Comparison of ENCODE assay signal across 11 mouse cellular contexts in genomic region chr5:134473902-134474301, GRCm38 (mm10). TPM values are rescaled to one million over a fixed set of nuclear protein-coding genes. Genes with fewer than 3 reads are reported as not detected.
A peak's percentile ranks its signal among the peaks of the same experiment; 100 is the strongest.
DNase-seq lines count a peak whose midpoint lies in the region; ATAC-seq and TF ChIP-seq lines count a peak whose summit lies in the region.
"Had no signal": no experiment of that assay in that cellular context is flagged by ENCODE, and none has a peak within 500 bp of the region (broad histone marks: within the 10 kb centered on the region; RNA-seq: fewer than 3 reads in every experiment).

No protein-coding gene starts in this region.

- no peaks in the 10 kb centered on the region for H3K36me3 ChIP-seq in forebrain, embryonic 14.5 days (ENCODE audit: control insufficient read depth, insufficient read depth, low read length)
- H3K36me3 ChIP-seq in forebrain, embryonic 16.5 days (ENCODE audit: control insufficient read depth, insufficient read depth): no peaks in the 10 kb centered on the region
- no peaks in the 10 kb centered on the region for H3K36me3 ChIP-seq in testis, adult 2 months (ENCODE audit: control insufficient read depth, insufficient read depth, low read length)
- no peaks in the 10 kb centered on the region for H3K36me3 ChIP-seq in midbrain, embryonic 16.5 days (ENCODE audit: control insufficient read depth, insufficient read depth, low read length)

- no peaks in the 10 kb centered on the region for H3K4me1 ChIP-seq in forebrain, embryonic 14.5 days (ENCODE audit: control insufficient read depth, insufficient read depth, low read length)
- no peaks in the 10 kb centered on the region for H3K4me1 ChIP-seq in forebrain, embryonic 16.5 days (replicated peaks; ENCODE audit: control insufficient read depth, insufficient read depth, low read length)
- H3K4me1 ChIP-seq in testis, adult 2 months (ENCODE audit: control insufficient read depth, insufficient read depth, low read length): no peaks in the 10 kb centered on the region
- no peaks in the 10 kb centered on the region for H3K4me1 ChIP-seq in midbrain, embryonic 16.5 days (ENCODE audit: control insufficient read depth, insufficient read depth, low read length)

- H3K27ac ChIP-seq in forebrain, embryonic 14.5 days (ENCODE audit: low read depth, low read length): no peak overlapping the region
- no peak overlapping the region for H3K27ac ChIP-seq in forebrain, embryonic 16.5 days (ENCODE audit: low read length)
- no peak overlapping the region for H3K27ac ChIP-seq in testis, adult 2 months (ENCODE audit: control insufficient read depth, insufficient read depth, low read depth, low read length)
- no peak overlapping the region for H3K27ac ChIP-seq in midbrain, embryonic 16.5 days (ENCODE audit: low read length)

- H3K9ac ChIP-seq in forebrain, embryonic 14.5 days (ENCODE audit: low read length): no peak overlapping the region
- no peak overlapping the region for H3K9ac ChIP-seq in forebrain, embryonic 16.5 days (replicated peaks; ENCODE audit: low read depth, low read length)
- no peak overlapping the region for H3K9ac ChIP-seq in midbrain, embryonic 16.5 days (ENCODE audit: low read depth, low read length)

- no peak for TF ChIP-seq POLR2A in testis, adult 2 months (IDR thresholded peaks at IDR 0.05; ENCODE audit: control insufficient read depth, low read depth, low read length)

- 90% methylated on average over 2 of the region's 2 CpGs for WGBS in forebrain, embryonic 14.5 days
- 90% methylated on average over 2 of the region's 2 CpGs for WGBS in forebrain, embryonic 16.5 days
- WGBS in midbrain, embryonic 16.5 days: 83% methylated on average over 2 of the region's 2 CpGs

- no peaks in the 10 kb centered on the region for H3K27me3 ChIP-seq in forebrain, embryonic 14.5 days (replicated peaks; ENCODE audit: control insufficient read depth, insufficient read depth, low read length)
- no peaks in the 10 kb centered on the region for H3K27me3 ChIP-seq in forebrain, embryonic 16.5 days (replicated peaks; ENCODE audit: control insufficient read depth, insufficient read depth, low read length)
- no peaks in the 10 kb centered on the region for H3K27me3 ChIP-seq in testis, adult 2 months (ENCODE audit: control insufficient read depth, insufficient read depth, low read length)
- no peaks in the 10 kb centered on the region for H3K27me3 ChIP-seq in midbrain, embryonic 16.5 days (ENCODE audit: control insufficient read depth, insufficient read depth, low read depth, low read length)

- peak; percentile 47 for DNase-seq in forebrain, embryonic 14.5 days (ENCODE audit: low spot score)
- no peak for DNase-seq in testis, postnatal 10 days (ENCODE audit: low spot score)
- DNase-seq in liver: peak; percentile 52
- no peak for DNase-seq in embryo, embryonic 11 days
- DNase-seq in kidney, postnatal 10 days: no peak
- DNase-seq: cerebellum, adult 8-10 months; heart, postnatal 14 days; lung, postnatal 36 days had no signal

- no peak for ATAC-seq in forebrain, embryonic 14.5 days
- ATAC-seq in forebrain, embryonic 16.5 days: no peak
- no peak for ATAC-seq in midbrain, embryonic 16.5 days

- no peaks in the 10 kb centered on the region for H3K9me3 ChIP-seq in forebrain, embryonic 14.5 days (replicated peaks; ENCODE audit: control insufficient read depth, low read length)
- 0 out of 2 replicates have a peak, but pooled peaks cover 2% of the 10 kb centered on the region for H3K9me3 ChIP-seq in forebrain, embryonic 16.5 days (ENCODE audit: control insufficient read depth, low read length)
- H3K9me3 ChIP-seq in midbrain, embryonic 16.5 days (replicated peaks; ENCODE audit: control insufficient read depth, low read length, poor library complexity, severe bottlenecking): no peaks in the 10 kb centered on the region

- TF ChIP-seq CTCF in testis, adult 2 months (IDR thresholded peaks at IDR 0.05; ENCODE audit: control insufficient read depth, insufficient read depth, insufficient replicate concordance, low read depth, low read length): peak; percentile 27; the same call in 1 of the 2 replicates

- no peak overlapping the region for H3K4me2 ChIP-seq in forebrain, embryonic 14.5 days (ENCODE audit: low read length)
- no peak overlapping the region for H3K4me2 ChIP-seq in forebrain, embryonic 16.5 days (ENCODE audit: low read length)
- H3K4me2 ChIP-seq in midbrain, embryonic 16.5 days (ENCODE audit: low read length): no peak overlapping the region

- no peak overlapping the region for H3K4me3 ChIP-seq in forebrain, embryonic 14.5 days (ENCODE audit: low read depth, low read length)
- no peak overlapping the region for H3K4me3 ChIP-seq in forebrain, embryonic 16.5 days (replicated peaks; ENCODE audit: low read length)
- H3K4me3 ChIP-seq in testis, adult 2 months (ENCODE audit: control insufficient read depth, low read depth, low read length): no peak overlapping the region
- no peak overlapping the region for H3K4me3 ChIP-seq in midbrain, embryonic 16.5 days (ENCODE audit: low read depth, low read length)

RNA-seq across cellular contexts. Expression of gene Gtf2ird1, which starts 17.4 kb away (rescaled TPM):
- 50.9 and 60.7 TPM in 2 replicates for polyA plus RNA-seq in forebrain, embryonic 14.5 days (2014; fragmentation: Nextera tagmentation; extraction: Ambion mirVana)
- polyA plus RNA-seq in forebrain, embryonic 16.5 days (2015; fragmentation: Nextera tagmentation; extraction: Ambion mirVana): 83.9 and 96.6 TPM in 2 replicates
- 29.1 and 40.3 TPM in 2 replicates for polyA plus RNA-seq in testis, adult 2 months (2012; rRNA removed)
- polyA plus RNA-seq in midbrain, embryonic 16.5 days (2015; fragmentation: Nextera tagmentation; extraction: Ambion mirVana): 74.3 and 81.5 TPM in 2 replicates

Comparison
In these comparisons a context has a peak if more than half of its experiments do, and no peak if none do; other contexts are left out.
1. DNase-seq: peak in forebrain, embryonic 14.5 days (single experiment) and liver (single experiment); none in testis, postnatal 10 days (single experiment), embryo, embryonic 11 days (single experiment) and kidney, postnatal 10 days (single experiment).